16 mouse cellular contexts compared by ENCODE assay signal in the genomic region with DNA sequence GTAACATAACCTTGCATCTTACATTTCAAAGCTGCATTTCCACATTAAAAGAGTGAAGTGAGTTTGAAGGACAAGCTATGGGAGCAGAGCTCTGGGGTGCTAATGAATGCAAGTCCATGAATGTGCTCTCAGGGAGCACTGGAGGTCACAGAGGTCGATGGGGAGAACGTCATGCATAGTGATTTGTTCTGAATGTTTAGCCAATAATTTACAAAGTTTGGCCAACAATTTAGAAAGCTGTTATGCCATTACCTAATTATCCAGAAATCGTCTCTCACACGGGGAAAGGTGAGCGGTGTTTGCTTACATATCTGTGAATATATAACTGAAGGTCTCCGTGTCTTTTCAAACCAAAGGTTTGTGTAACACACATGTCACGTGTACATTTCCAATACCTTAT. TPM values are rescaled to one million over a fixed set of nuclear protein-coding genes. Genes with fewer than 3 reads are reported as not detected.
"Had no signal": no experiment of that assay in that cellular context is flagged by ENCODE, and none has a peak within 500 bp of the region (broad histone marks: within the 10 kb centered on the region; RNA-seq: fewer than 3 reads in every experiment).

No protein-coding gene starts in this region.

- H3K4me3 ChIP-seq: hindbrain, embryonic 15.5 days; limb, embryonic 12.5 days; lung, embryonic 15.5 days; megakaryocyte, embryonic 14.5 days; midbrain, embryonic 15.5 days; neural tube, embryonic 12.5 days had no signal

- H3K4me1 ChIP-seq: lung, embryonic 15.5 days; neural tube, embryonic 12.5 days had no signal

- H3K27me3 ChIP-seq: hindbrain, embryonic 15.5 days; limb, embryonic 12.5 days; lung, embryonic 15.5 days; midbrain, embryonic 15.5 days; neural tube, embryonic 12.5 days had no signal

- H3K27ac ChIP-seq: hindbrain, embryonic 15.5 days; limb, embryonic 12.5 days; lung, embryonic 15.5 days; macrophage; midbrain, embryonic 15.5 days; neural tube, embryonic 12.5 days had no signal

- DNase-seq: layer of hippocampus, adult 9-11 months; layer of hippocampus, postnatal 36 days; lung, postnatal 14 days; right cerebral cortex, postnatal 4 days; spleen, adult 18-20 months; thymus, adult 18-20 months; thymus, postnatal 14 days had no signal

- H3K36me3 ChIP-seq: hindbrain, embryonic 15.5 days; limb, embryonic 12.5 days; lung, embryonic 15.5 days; midbrain, embryonic 15.5 days; neural tube, embryonic 12.5 days had no signal

- H3K9ac ChIP-seq: hindbrain, embryonic 15.5 days; limb, embryonic 12.5 days; lung, embryonic 15.5 days; midbrain, embryonic 15.5 days; neural tube, embryonic 12.5 days had no signal

RNA-seq across cellular contexts. Expression of a gene that starts 2.8 kb away (rescaled TPM):
- total RNA-seq: monocyte, adult 5-6 weeks; neutrophil, adult 5-6 weeks had no signal
